Mouse (Mus musculus) A20 (cell line): Measurements from ENCODE around the gene Ctdsp1.

Source experiments
- DNase-seq: peaks from one replicate; pipeline ENCODE4 v3.0.0-alpha.2; 2011; ENCODE audit warnings: low read depth, low spot score

The Ctdsp1 gene

DNA sequence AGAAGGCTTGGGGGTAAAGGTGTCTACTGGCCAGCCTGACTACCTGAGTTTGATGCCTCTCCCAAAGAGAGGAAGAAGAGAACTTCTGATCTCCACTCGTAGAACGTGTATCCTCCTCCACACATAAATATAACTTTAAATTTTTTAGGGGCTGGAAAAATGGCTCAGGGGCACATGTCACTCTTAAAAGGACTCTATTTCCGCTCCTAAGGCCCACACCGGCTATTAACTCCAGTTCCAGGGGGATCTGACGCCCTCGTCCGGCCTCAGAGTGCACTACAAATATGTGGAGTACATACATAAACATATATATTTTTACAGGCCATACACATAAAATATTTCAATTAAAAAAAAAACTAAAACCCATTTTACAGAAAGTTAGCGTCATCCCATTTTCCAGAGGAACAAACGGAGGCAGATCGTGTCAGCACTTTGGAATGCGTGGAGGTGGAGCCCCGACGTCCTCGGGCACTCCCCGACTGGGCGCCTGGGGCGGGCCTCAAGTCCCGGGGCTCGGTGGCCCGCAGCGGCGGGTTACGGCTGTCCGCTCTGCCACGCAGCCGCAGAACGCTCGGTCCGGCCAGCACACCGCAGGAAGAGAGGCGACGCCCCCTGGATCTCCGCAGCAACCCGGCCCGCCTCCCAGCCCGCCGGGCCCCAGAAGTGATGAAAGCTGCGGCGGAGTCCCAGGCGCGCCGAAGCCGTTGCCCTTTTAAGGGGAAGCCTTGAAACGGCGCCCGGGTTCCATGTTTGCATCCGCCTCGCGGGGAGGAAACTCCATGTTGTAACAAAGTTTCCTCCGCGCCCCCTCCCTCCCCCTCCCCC is at the start of gene Ctdsp1:
Gene Ctdsp1 (plus strand): TSS at position 586 of the 825 bp plus-strand sequence.
- DNase-seq: peak; percentile 96

- no peak for DNase-seq
Observed at GRCm38 (mm10) chr1:74341898-74342297, 49.4 kb upstream of the Ctdsp1 start.

- peak; percentile 46 for DNase-seq
Observed at GRCm38 (mm10) chr1:74342308-74342707, 49.0 kb upstream of the Ctdsp1 start.

- no peak for DNase-seq
Observed at GRCm38 (mm10) chr1:74343161-74343560, 48.1 kb upstream of the Ctdsp1 start.

DNA sequence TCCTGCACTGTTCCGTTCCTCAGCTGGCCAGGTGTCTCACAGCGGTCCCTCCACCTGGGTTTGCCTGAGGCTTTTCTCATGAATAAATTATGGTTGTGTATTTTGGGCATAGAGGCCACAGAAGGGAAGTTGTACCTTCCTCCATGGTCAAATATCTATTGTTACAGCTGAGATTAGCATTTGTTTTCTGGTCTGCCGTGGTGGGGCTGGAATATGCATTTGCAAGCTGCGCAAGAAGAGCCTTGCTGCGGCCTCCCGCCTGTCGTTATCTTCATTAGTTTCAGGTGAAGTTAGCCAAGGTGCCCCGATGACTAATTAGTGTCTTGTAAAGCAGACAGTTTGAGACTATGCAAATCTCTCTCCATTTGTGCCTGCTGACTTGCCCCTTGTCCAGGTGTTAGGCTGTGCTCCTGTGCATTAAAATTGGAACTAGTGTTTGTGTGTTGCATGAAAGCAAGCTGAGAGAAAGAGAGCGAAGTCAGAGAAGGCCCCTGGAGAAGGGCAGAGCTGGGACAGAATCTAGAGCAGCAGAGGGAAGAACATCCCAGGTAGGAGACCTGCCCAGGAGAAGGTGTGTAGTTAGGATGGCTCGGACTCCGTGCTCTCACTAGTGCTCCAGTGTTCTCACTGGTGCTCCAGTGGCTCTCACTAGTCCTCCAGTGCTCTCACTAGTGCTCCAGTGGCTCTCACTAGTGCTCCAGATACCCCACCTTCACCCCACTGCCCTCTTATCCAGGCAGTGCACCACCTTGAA is 47.0 kb upstream of the Ctdsp1 start:
- peak; percentile 92 for DNase-seq

DNA sequence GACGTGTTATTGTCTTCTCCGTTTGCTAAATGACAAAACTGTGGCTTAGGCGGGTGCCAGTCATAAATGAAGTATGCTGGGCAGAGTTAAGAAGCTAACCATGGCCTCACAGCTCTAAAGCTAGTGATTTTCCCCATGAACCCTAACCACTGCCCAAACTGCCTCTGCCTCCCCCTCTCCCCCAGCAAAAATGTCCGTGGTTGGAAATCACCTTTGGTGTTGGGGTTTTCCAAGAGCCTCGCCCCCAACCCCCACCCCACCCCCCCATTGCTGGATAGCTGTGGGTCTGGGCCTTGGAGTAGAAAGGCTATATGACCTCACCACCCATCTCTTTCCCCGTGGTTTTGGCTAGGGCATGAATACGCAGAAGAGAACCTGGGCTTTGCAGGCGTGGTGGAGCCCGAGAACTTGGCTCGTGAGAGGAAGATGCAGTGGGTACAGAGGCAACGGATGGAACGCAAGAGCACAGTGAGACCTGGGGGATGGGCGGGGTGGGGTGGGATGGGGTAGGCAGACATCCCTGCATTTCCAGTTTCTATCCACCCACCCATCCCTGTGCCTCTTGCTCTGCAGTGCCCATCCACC is 40.0 kb upstream of the Ctdsp1 start:
- DNase-seq: no peak

GRCm38 (mm10) chr1:74352532-74353096 is 38.7 kb upstream of the Ctdsp1 start:
- DNase-seq: no peak

- DNase-seq: no peak
Observed at GRCm38 (mm10) chr1:74353453-74354229, 37.7 kb upstream of the Ctdsp1 start.

DNA sequence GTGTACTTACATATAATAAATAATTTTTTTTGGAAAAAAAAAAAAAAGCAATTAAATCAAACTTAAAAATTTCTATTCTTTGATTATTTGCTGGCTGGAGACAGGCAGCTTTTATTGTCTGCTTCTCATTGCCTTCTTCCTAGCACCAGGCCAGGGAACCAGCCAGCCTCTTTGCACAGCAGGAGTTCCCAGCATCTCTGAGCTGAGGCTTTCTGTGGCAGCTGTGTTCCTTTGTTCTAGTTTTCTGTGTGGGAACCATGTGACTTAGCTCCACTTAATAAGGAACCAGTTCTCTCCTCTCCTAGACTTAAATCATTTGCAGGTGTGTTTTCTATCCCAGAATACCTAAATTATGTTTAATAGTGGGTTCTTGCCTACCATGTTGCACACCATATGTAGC is 33.8 kb upstream of the Ctdsp1 start:
- DNase-seq: no peak

GRCm38 (mm10) chr1:74359952-74360517 is 31.3 kb upstream of the Ctdsp1 start:
- DNase-seq: peak; percentile 74

DNA sequence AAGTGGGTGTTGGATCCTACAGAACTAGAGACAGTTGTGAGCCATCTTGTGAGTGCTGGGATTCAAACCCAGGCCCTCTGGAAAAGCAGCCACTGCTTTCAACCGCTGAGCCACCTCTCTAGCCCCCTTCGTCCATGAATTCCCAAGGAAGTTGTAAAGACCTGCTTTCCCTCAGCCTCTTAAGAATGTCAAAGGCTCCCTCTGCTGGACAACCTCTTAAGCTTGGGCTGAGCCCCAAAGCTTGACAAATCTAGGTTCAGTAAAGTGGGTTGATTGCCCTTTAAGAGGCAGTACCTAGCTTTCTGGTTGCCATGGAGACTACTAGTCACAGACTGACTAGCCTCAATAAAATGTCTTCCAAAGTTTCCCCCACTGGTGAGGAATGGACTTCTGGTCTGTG is 29.5 kb upstream of the Ctdsp1 start, which contains the start of gene Catip:
Gene Catip (plus strand): TSS at position 297 of the 400 bp plus-strand sequence.
- DNase-seq: peak; percentile 83

DNA sequence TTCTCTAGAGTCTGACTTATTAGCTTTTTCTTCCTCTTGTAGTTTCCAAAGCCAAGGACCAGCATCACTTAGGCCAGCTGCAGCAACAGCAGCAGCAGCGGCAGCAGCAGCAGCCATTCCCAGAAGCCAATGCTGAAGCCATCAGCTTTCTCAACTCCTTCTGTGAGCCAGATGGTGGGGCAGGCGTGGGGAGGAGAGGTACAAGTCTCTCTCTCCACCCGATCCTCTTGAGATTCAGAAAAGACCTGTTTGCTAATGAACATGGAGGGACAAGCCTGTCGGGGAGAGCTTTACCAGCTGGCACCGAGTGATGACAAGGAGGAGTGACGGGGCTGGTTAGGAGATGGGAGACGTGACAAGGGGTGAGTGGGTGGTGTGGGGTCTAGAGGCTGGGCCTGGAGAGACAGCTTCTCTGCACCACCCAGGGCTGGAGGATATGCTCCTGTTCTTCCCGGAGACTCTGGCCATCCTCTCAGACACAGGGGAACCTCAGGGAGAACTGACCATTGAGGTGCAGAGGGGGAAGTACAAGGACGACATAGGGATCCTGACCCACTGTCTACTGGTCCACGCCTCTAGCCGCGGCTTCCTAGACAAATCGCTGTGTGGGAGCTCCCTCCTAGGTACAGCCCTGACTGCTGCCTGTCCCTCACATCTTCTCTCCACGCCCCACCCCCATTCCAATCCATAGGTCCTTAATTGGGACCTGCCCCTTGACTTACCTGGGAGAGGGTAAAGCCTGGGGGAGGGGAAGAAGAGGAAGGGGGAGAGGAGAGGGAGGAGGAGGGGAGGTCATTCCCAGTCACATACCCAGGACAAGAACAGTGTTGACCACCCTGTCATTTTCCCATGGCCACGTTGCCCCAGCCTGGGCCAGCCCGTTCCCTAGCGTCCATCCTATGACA is 28.7 kb upstream of the Ctdsp1 start:
- DNase-seq: no peak

DNA sequence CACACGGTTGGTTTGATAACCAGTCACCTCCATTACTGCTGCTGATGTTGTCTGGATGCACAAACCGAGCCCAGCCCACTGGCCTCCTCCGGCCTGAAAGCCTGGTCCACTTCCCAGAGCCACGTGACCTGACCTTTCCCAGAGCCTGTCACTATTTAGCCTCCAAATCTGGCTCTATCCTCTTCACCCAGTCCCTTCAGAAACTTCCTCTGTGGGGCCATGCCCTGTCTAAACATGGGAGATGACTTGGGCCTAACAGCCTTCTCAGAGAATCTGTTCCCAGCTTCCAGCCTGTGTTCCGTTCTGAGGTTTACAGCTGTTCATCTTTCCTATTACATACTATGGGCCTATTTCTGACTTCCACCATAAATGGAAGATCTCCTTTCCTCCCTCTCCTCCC is 27.9 kb upstream of the Ctdsp1 start:
- no peak for DNase-seq

- DNase-seq: no peak
Observed at GRCm38 (mm10) chr1:74364270-74364669, 27.0 kb upstream of the Ctdsp1 start.

DNA sequence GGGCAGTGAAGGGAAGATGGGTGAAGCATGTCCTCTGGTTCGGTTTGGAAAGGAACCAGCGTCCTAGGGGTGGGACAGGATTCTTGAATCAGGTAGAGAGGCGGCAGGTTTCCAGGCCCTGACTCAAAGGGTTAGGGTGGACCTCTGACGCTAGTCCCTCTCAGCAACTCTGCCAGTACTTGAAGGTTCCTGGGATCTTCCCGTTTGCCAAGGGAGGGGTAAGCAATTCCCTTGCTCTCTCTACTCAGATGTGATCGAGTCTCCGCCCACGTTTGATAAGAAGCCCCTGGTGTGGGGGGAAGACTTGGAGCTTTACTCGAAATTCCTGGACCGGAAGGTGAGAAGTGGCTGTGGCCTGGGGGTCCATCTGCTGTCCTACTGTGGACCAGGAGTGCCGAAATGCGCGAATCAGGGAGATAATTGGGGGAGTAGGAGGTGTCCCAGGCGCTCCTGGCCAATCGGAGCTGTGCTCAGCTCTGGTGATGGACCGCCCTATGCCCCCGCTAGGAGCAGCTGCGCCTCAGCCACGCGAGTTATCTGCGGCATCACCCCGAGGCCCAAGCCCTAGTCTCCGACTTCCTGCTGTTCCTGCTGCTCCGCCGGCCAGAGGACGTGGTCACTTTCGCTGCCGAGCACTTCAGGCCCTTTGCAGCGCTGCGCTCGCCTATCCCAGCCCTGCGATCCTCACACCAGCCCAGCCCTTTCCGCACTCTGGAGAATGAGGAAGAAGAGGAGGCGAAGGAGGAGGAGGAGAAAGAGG is 23.2 kb upstream of the Ctdsp1 start:
- DNase-seq: no peak

DNA sequence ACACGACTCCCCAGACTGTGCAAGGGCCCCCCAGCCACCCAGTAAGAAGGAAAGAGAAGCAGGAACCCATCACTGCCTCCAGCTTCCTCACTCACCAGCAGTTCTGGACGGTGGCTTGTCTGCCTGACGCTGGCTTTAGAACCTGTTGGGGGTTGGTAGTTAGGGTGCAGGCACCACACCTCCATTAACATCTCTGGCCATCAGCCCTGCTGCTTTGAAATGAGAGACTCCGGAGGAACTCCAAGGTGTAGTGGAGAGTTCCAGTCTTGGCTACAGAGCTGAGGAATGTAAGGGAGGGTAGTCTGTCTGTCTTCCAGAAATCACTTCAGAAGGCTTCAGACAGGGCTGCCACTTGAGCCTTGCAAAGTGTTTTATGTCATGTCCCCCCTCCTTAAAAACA is 21.3 kb upstream of the Ctdsp1 start:
- DNase-seq: peak; percentile 26

DNA sequence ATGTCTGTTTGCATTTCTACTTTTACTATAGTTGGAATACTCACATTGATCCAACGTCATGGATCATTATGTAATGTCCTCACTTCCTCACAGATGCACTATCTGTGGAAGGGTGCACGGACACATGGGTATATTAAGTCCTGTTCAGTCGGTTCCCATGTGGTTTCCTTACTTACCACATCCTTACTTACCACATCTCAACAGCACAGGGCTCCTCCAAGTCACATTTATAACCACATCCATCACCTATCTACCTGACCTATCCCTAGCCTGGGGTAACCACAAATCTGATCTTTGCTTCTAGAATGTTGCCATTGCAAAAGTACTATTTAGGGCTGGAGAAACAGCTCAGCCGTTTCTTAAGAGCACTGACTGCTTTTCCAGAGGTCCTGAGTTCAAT is 17.9 kb upstream of the Ctdsp1 start:
- no peak for DNase-seq

DNA sequence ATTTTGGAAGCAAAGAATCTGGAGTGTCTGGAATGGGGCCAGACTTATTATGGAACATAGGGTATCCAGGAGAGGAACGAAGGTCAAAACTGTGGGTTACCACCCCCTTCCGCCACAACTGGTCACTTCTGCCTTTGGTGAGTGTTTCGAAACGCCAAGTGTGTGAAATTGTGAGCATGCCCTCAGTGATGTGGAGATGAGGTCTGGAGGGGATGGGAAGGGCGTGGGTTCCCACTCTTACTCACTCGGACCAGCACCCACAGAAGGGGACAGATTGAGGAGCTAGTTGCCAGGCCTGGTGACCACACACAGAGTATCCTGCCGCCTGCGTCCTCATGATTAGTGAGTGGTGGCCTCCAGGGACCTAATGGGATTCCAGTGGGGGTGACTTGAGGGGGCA is 16.3 kb upstream of the Ctdsp1 start, which contains the start of gene Slc11a1:
Gene Slc11a1 (plus strand): TSS at position 216 of the 400 bp plus-strand sequence.
- no peak for DNase-seq

DNA sequence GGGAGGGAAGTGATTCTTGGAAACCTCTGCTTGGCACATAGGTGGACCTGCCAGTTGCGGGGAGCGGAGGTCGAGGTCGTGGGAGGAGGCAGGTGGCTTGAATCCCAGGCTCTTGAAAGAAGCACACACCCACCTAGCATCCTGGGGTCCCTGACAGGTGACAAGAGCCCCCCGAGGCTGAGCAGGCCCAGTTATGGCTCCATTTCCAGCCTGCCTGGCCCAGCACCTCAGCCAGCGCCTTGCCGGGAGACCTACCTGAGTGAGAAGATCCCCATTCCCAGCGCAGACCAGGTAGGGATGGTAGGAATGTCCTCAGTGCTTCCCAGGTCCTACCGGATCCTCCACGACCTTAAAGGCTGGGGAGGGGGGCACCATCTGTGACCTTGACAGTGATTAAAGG is 15.7 kb upstream of the Ctdsp1 start:
- DNase-seq: no peak
